Comparison of ENCODE assay signal across 7 mouse cellular contexts in the genomic region with DNA sequence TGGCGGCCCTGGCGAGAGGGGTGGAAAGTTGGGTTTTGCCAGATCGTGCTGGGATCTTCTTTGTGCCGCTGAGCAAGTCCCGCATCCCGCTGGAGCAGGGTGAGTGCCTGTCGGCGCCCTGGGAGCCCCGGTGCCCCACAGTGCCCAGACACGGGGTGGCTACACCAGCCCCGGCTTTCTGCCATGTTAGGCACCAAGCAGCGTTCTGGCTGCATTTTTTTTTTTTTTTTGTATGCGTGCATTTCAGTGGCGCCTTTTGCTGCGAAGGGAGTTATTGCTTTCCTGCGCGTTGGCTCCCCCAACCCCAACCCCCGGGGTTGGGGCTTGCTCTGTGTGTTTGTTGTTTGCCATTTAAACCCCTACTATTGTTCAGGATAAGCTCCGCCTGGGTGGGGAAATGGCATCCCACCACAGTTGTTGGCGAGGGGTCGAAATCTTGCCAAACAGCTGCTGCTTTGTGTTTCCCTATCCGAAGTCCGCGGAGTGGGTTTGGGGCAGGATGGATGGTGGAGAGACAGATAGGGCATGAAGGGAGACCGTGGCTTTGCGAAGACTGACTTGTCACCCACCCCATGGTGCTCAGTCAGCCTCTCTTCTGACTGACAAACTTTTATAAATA. TPM values are rescaled to one million over a fixed set of nuclear protein-coding genes. Genes with fewer than 3 reads are reported as not detected.
DNase-seq lines count a peak whose midpoint lies in the region; ATAC-seq and TF ChIP-seq lines count a peak whose summit lies in the region.

No protein-coding gene starts in this region.

- H3K9ac ChIP-seq in embryonic facial prominence, embryonic 12.5 days, result peak overlapping the region; percentile 40; the same call in 1 of the 2 replicates
- H3K9ac ChIP-seq in hindbrain, embryonic 12.5 days, result peak overlapping the region; percentile 80
- peak overlapping the region; percentile 53; the same call in 1 of the 2 replicates for H3K9ac ChIP-seq in midbrain, embryonic 11.5 days (ENCODE audit: low read length)

- no peaks in the 10 kb centered on the region for H3K36me3 ChIP-seq in embryonic facial prominence, embryonic 12.5 days
- no peaks in the 10 kb centered on the region for H3K36me3 ChIP-seq in hindbrain, embryonic 12.5 days
- no peaks in the 10 kb centered on the region for H3K36me3 ChIP-seq in midbrain, embryonic 11.5 days (ENCODE audit: control insufficient read depth, insufficient read depth, low read length)

- TF ChIP-seq CTCF in layer of hippocampus, adult 2 months (conservative IDR thresholded peaks at IDR 0.05), result no peak

- no peak for DNase-seq in layer of hippocampus, adult 2 months (ENCODE audit: low spot score in 2 of 2)
- DNase-seq in layer of hippocampus, adult 9-10 months (ENCODE audit: low spot score), result no peak
- peak; percentile 94 for DNase-seq in midbrain, embryonic 11.5 days (ENCODE audit: low spot score, missing footprints)
- no peak for DNase-seq in layer of hippocampus, adult 8-10 months (ENCODE audit: low spot score in 2 of 2)
- DNase-seq in urinary bladder, postnatal 36 days (ENCODE audit: low spot score in 2 of 2), result no peak

- no peaks in the 10 kb centered on the region for H3K4me1 ChIP-seq in embryonic facial prominence, embryonic 12.5 days
- no peaks in the 10 kb centered on the region for H3K4me1 ChIP-seq in hindbrain, embryonic 12.5 days
- no peaks in the 10 kb centered on the region for H3K4me1 ChIP-seq in midbrain, embryonic 11.5 days (ENCODE audit: control insufficient read depth, insufficient read depth, low read length)

- peak overlapping the region; percentile 59 for H3K4me3 ChIP-seq in layer of hippocampus, adult 2 months
- H3K4me3 ChIP-seq in embryonic facial prominence, embryonic 12.5 days, result peak overlapping the region; percentile 53
- peak overlapping the region; percentile 63 for H3K4me3 ChIP-seq in hindbrain, embryonic 12.5 days
- H3K4me3 ChIP-seq in midbrain, embryonic 11.5 days (ENCODE audit: low read depth, low read length), result peak overlapping the region; percentile 54

- no peak for ATAC-seq in embryonic facial prominence, embryonic 12.5 days (ENCODE audit: insufficient number of reproducible peaks, insufficient read depth, low FRiP score, low TSS enrichment)
- peak; percentile 42; the same call in 1 of the 2 replicates for ATAC-seq in hindbrain, embryonic 12.5 days (ENCODE audit: low FRiP score)
- ATAC-seq in midbrain, embryonic 11.5 days (ENCODE audit: low FRiP score), result peak; percentile 54

- peak overlapping the region; percentile 84 for H3K27ac ChIP-seq in layer of hippocampus, adult 2 months
- H3K27ac ChIP-seq in embryonic facial prominence, embryonic 12.5 days, result no peak overlapping the region
- H3K27ac ChIP-seq in hindbrain, embryonic 12.5 days, result peak overlapping the region; percentile 74
- H3K27ac ChIP-seq in midbrain, embryonic 11.5 days (ENCODE audit: low read depth, low read length), result no peak overlapping the region

- peak overlapping the region; percentile 95 for H3K4me2 ChIP-seq in embryonic facial prominence, embryonic 12.5 days (replicated peaks)
- H3K4me2 ChIP-seq in hindbrain, embryonic 12.5 days (replicated peaks), result peak overlapping the region; percentile 75
- peak overlapping the region; percentile 84 for H3K4me2 ChIP-seq in midbrain, embryonic 11.5 days

- H3K9me3 ChIP-seq in embryonic facial prominence, embryonic 12.5 days, result no peaks in the 10 kb centered on the region
- no peaks in the 10 kb centered on the region for H3K9me3 ChIP-seq in hindbrain, embryonic 12.5 days (replicated peaks)
- H3K9me3 ChIP-seq in midbrain, embryonic 11.5 days (ENCODE audit: control insufficient read depth, low read length), result no peaks in the 10 kb centered on the region

- 29% methylated on average over 26 of the region's 26 CpGs for WGBS in embryonic facial prominence, embryonic 12.5 days
- 23% methylated on average over 26 of the region's 26 CpGs for WGBS in hindbrain, embryonic 12.5 days
- WGBS in midbrain, embryonic 11.5 days, result 12% methylated on average over 24 of the region's 26 CpGs

- H3K27me3 ChIP-seq in embryonic facial prominence, embryonic 12.5 days, result peaks cover 60% of the 10 kb centered on the region
- peaks cover 55% of the 10 kb centered on the region for H3K27me3 ChIP-seq in hindbrain, embryonic 12.5 days
- peaks cover 44% of the 10 kb centered on the region for H3K27me3 ChIP-seq in midbrain, embryonic 11.5 days (ENCODE audit: control insufficient read depth, insufficient read depth, low read length)

RNA-seq across cellular contexts. Expression of gene Rai2, which starts 1.0 kb away (rescaled TPM):
- total RNA-seq in layer of hippocampus, adult 2 months (2021), result 10 to 100 TPM in 1 of 2 experiments, 1 to 10 TPM in 1; 8.5 to 15.0 TPM
- 1.9 and 2.2 TPM in 2 replicates for polyA plus RNA-seq in embryonic facial prominence, embryonic 12.5 days (2016; fragmentation: Nextera tagmentation; extraction: Ambion mirVana)
- 10.1 and 12.5 TPM in 2 replicates for polyA plus RNA-seq in hindbrain, embryonic 12.5 days (2016; fragmentation: Nextera tagmentation; extraction: Ambion mirVana)
- polyA plus RNA-seq in midbrain, embryonic 11.5 days (2014; fragmentation: Nextera tagmentation; extraction: Ambion mirVana), result 3.8 and 4.1 TPM in 2 replicates
- 10 to 100 TPM in 2 of 4 experiments, 1 to 10 TPM in 2; 8.6 to 14.0 (median 9.7) TPM for total RNA-seq in layer of hippocampus, adult 8-10 months (2022)

Comparison
In these comparisons a context has a peak if more than half of its experiments do, and no peak if none do; other contexts are left out.
1. H3K27ac ChIP-seq: peak in layer of hippocampus, adult 2 months (single experiment) and hindbrain, embryonic 12.5 days (single experiment); none in embryonic facial prominence, embryonic 12.5 days (single experiment) and midbrain, embryonic 11.5 days (single experiment).
2. Peak in every context shown above with its lines, with median percentiles within 50 percentile points of each other: H3K4me3 ChIP-seq, H3K4me2 ChIP-seq and H3K9ac ChIP-seq.